Mouse (Mus musculus) heart, postnatal 25 days (tissue): ENCODE measurements around the gene Wrnip1. TPM values are rescaled to one million over a fixed set of nuclear protein-coding genes. Genes with fewer than 3 reads are reported as not detected.

Experiments used
- DNase-seq: peaks from one replicate; pipeline ENCODE4 v3.0.0; 2022; ENCODE audit warnings: low spot score
- intact Hi-C: fragments of 180-260 bp; cut with DNase I; formaldehyde crosslinking; loops from one replicate; pipeline ENCODE4 v1.15.1; 2025
- total RNA-seq, 2 experiments: library from RNA; stranded (reverse); gene quantifications; 2 replicates each; pipeline ENCODE4 v1.2.3; 2021

The Wrnip1 gene
- total RNA-seq, 2 experiments from 2014 or later, result 18.5 to 27.1 TPM

GRCm38 (mm10) chr13:32803701-32804345 lies 2.0 kb downstream of the Wrnip1 start:
- no peak for DNase-seq
- intact Hi-C loops, result loop anchor here (5.0 to 10.0 kb wide), 2 partner anchors 469 to 997 kb away; partner anchors contain the start of genes Foxc1 and Gmds

- no peak for DNase-seq
- intact Hi-C loops, result loop anchor here (10.0 kb wide), 1 partner anchor 472 kb away; the partner anchor contains the start of gene Gmds
Observed at GRCm38 (mm10) chr13:32806820-32807219, 5.0 kb downstream of the Wrnip1 start.

GRCm38 (mm10) chr13:32807624-32808023 lies 5.8 kb downstream of the Wrnip1 start:
- no peak for DNase-seq
- intact Hi-C loops, result loop anchor here (10.0 kb wide), 1 partner anchor 473 kb away; the partner anchor contains the start of gene Gmds

GRCm38 (mm10) chr13:32819241-32819640 lies 17.4 kb downstream of the Wrnip1 start:
- intact Hi-C loops, result no loop called here
- DNase-seq, result no peak

- DNase-seq, result no peak
- intact Hi-C loops, result no loop called here
Observed at GRCm38 (mm10) chr13:32819926-32820325, 18.1 kb downstream of the Wrnip1 start.

GRCm38 (mm10) chr13:32821671-32822070 lies 19.8 kb downstream of the Wrnip1 start:
- DNase-seq, result no peak
- intact Hi-C loops, result no loop called here

- DNase-seq, result no peak
- intact Hi-C loops, result no loop called here
Observed at GRCm38 (mm10) chr13:32823126-32823525, 21.3 kb downstream of the Wrnip1 start.

- intact Hi-C loops, result no loop called here
- DNase-seq, result no peak
Observed at GRCm38 (mm10) chr13:32824377-32825330, 22.8 kb downstream of the Wrnip1 start.

GRCm38 (mm10) chr13:32825546-32825945 lies 23.7 kb downstream of the Wrnip1 start:
- intact Hi-C loops, result no loop called here

GRCm38 (mm10) chr13:32827111-32827822 lies 25.4 kb downstream of the Wrnip1 start:
- intact Hi-C loops, result no loop called here

More at GRCm38 (mm10) chr13:32825546-32825945, 23.7 kb downstream of the Wrnip1 start:
- no peak for DNase-seq

GRCm38 (mm10) chr13:32827951-32828350 lies 26.1 kb downstream of the Wrnip1 start:
- intact Hi-C loops, result no loop called here
- DNase-seq, result no peak

More at GRCm38 (mm10) chr13:32827111-32827822, 25.4 kb downstream of the Wrnip1 start:
- DNase-seq, result no peak

- intact Hi-C loops, result no loop called here
- no peak for DNase-seq
Observed at GRCm38 (mm10) chr13:32828886-32829285, 27.0 kb downstream of the Wrnip1 start.

- intact Hi-C loops, result no loop called here
- no peak for DNase-seq
Observed at GRCm38 (mm10) chr13:32831505-32832273, 29.9 kb downstream of the Wrnip1 start.

- DNase-seq, result no peak
- intact Hi-C loops, result no loop called here
Observed at GRCm38 (mm10) chr13:32832776-32833175, 30.9 kb downstream of the Wrnip1 start.

- intact Hi-C loops, result no loop called here
- DNase-seq, result no peak
Observed at GRCm38 (mm10) chr13:32833237-32833636, 31.4 kb downstream of the Wrnip1 start.

GRCm38 (mm10) chr13:32834513-32834912 lies 32.7 kb downstream of the Wrnip1 start:
- DNase-seq, result no peak
- intact Hi-C loops, result no loop called here

- intact Hi-C loops, result no loop called here
- no peak for DNase-seq
Observed at GRCm38 (mm10) chr13:32839314-32839713, 37.5 kb downstream of the Wrnip1 start.

GRCm38 (mm10) chr13:32841349-32841748 lies 39.5 kb downstream of the Wrnip1 start:
- DNase-seq, result no peak
- intact Hi-C loops, result no loop called here

GRCm38 (mm10) chr13:32846221-32846620 lies 44.4 kb downstream of the Wrnip1 start:
- DNase-seq, result no peak
- intact Hi-C loops, result no loop called here
